Mouse (Mus musculus): ENCODE results near the gene Acaa1a. TPM values are rescaled to one million over a fixed set of nuclear protein-coding genes. Genes with fewer than 3 reads are reported as not detected.

Gene Acaa1a
- polyA plus RNA-seq, 1 experiment from 2014 or later, result 90.5 TPM

DNA sequence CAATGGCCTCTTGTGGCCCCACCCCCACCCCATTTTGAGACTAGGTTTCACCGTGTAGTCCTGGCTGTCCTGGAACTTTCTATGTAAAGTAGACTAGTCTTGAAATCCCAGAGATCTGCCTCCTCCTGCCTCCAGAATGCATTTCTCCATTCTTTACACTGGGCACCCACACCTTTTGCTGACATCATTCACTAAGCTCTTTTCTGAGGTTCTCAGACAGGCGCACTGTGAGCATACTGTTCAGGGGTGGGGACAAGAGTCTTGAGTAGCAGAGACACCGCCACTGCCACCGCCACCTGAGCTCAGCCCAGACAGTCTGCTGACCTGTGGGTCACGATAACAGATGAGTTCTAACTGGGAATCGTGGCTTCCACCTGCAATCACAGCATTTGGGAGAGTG is 16.5 kb downstream of the Acaa1a start:
- 65% methylated on average over 6 of the region's 6 CpGs for WGBS
- no peak for TF ChIP-seq CTCF (IDR thresholded peaks at IDR 0.05; ENCODE audit: low read depth)
- ATAC-seq, result no peak

DNA sequence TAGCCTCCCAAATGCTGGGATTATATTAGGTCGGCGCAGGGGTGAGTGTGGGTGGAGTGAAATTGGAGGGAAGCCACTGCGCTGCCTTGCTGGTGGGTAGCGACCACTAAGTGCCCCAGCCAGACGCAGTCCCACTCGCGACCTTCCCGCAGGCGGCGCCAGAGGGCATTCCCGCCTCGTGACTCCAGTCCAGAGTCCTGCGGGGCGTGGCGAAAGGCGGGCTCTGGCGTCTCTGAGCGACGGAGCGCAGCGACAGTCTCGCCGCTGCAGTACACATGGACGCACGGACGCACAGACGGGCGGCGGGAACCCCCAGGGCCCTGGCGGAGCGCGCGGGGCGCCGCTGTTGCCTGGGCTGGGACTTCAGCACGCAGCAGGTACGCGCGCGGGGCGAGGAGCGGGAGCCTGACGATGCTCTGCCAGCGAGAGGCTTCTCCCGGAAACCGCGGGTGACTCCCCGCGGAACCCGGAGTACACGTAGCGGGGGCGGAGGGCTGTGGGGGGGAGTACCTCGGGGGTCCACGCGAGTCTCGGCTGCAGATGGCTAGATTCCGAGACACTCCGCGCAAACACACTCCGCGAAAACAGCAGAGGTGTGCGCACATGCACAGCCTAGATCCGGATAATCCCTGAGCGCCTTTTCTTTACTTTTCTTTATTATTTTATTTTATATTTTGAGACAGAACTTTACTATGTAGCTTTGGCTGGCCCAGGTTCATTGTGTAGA is 18.0 kb downstream of the Acaa1a start, which contains the start of gene Xylb:
Gene Xylb, plus strand, starts transcription at position 51 of the 727 bp plus-strand sequence.
- H3K4me2 ChIP-seq (replicated peaks; ENCODE audit: low read depth), result peak within 1 kb of the TSS; percentile 95
- 3% methylated on average over 63 of the region's 65 CpGs for WGBS
- H3K4me3 ChIP-seq (ENCODE audit: low read depth, low read length), result peak within 1 kb of the TSS; percentile 78
- peaks cover 5% of the 10 kb centered on the region; the same call in 1 of the 2 replicates for H3K36me3 ChIP-seq (ENCODE audit: control insufficient read depth, insufficient read depth)
- no peaks in the 10 kb centered on the region for H3K9me3 ChIP-seq (ENCODE audit: control insufficient read depth)
- peak; percentile 98 for TF ChIP-seq CTCF (IDR thresholded peaks at IDR 0.05; ENCODE audit: low read depth)
- no peaks in the 10 kb centered on the region for H3K27me3 ChIP-seq (replicated peaks; ENCODE audit: control insufficient read depth, insufficient read depth, low read length)
- ATAC-seq, result peak; percentile 88
- peak within 1 kb of the TSS; percentile 62 for H3K9ac ChIP-seq (ENCODE audit: low read depth, low read length)
- peak within 1 kb of the TSS; percentile 21; the same call in 1 of the 2 replicates for H3K27ac ChIP-seq (ENCODE audit: low read depth, low read length)
- no peaks in the 10 kb centered on the region for H3K4me1 ChIP-seq (replicated peaks; ENCODE audit: control insufficient read depth, insufficient read depth, low read length)

More for the DNA sequence above, 16.5 kb downstream of the Acaa1a start:
- no peaks in the 10 kb centered on the region for H3K27me3 ChIP-seq (replicated peaks; ENCODE audit: control insufficient read depth, insufficient read depth, low read length)
- no peak overlapping the region for H3K4me2 ChIP-seq (replicated peaks; ENCODE audit: low read depth)
- no peaks in the 10 kb centered on the region for H3K4me1 ChIP-seq (replicated peaks; ENCODE audit: control insufficient read depth, insufficient read depth, low read length)
- no peak overlapping the region for H3K4me3 ChIP-seq (ENCODE audit: low read depth, low read length)
- peaks cover 6% of the 10 kb centered on the region; the same call in 1 of the 2 replicates for H3K36me3 ChIP-seq (ENCODE audit: control insufficient read depth, insufficient read depth)
- no peaks in the 10 kb centered on the region for H3K9me3 ChIP-seq (ENCODE audit: control insufficient read depth)
- H3K9ac ChIP-seq (ENCODE audit: low read depth, low read length), result no peak overlapping the region
- no peak overlapping the region for H3K27ac ChIP-seq (ENCODE audit: low read depth, low read length)

DNA sequence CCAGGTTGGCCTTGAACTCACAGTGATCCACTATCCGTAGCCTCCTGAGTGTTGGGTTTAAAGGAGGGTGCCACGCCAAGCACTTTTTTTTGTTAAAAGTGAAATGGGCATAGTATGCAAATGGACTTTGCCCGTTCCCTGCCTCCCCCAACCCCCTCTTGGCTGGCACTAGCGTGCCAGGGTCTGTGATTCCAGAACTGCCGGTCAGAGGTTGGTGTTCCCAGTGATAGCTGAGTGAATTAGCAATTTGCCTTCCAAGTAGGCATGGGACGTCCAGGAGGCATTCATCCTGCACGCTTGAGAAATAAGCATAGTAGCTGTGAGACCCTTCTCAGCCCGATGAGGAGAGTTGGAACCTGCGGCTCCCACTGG is 18.6 kb downstream of the Acaa1a start:
- no peak overlapping the region for H3K27ac ChIP-seq (ENCODE audit: low read depth, low read length)
- no peaks in the 10 kb centered on the region for H3K27me3 ChIP-seq (replicated peaks; ENCODE audit: control insufficient read depth, insufficient read depth, low read length)
- H3K4me1 ChIP-seq (replicated peaks; ENCODE audit: control insufficient read depth, insufficient read depth, low read length), result no peaks in the 10 kb centered on the region
- H3K36me3 ChIP-seq (ENCODE audit: control insufficient read depth, insufficient read depth), result peaks cover 5% of the 10 kb centered on the region; the same call in 1 of the 2 replicates
- TF ChIP-seq CTCF (IDR thresholded peaks at IDR 0.05; ENCODE audit: low read depth), result no peak
- peak overlapping the region; percentile 62 for H3K9ac ChIP-seq (ENCODE audit: low read depth, low read length)
- peak overlapping the region; percentile 78 for H3K4me3 ChIP-seq (ENCODE audit: low read depth, low read length)
- ATAC-seq, result 0 out of 2 replicates have a peak, but pooled peaks have one; percentile 0
- H3K4me2 ChIP-seq (replicated peaks; ENCODE audit: low read depth), result peak overlapping the region; percentile 95
- no peaks in the 10 kb centered on the region for H3K9me3 ChIP-seq (ENCODE audit: control insufficient read depth)
- 23% methylated on average over 9 of the region's 9 CpGs for WGBS

DNA sequence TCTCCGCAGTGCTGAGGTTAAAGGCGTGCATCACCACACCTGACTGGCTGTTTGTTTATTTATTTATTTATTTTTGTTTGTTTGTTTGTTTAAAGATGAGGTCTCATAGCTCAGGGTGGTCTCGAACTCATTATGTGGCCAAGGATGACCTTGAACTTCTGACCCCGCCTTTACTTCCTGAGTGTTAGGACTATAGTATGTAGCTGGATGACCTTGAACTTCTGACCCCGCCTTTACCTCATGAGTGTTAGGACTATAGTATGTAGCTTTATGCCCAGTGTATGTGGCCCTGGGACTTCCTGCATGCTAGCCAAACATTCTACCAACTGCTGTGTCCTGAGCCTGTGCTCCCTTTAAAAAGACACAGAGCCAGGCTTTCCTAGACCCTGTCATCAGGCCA is 21.9 kb downstream of the Acaa1a start:
- no peaks in the 10 kb centered on the region for H3K9me3 ChIP-seq (ENCODE audit: control insufficient read depth)
- H3K36me3 ChIP-seq (ENCODE audit: control insufficient read depth, insufficient read depth), result peaks cover 5% of the 10 kb centered on the region; the same call in 1 of the 2 replicates
- 93% methylated on average over 5 of the region's 5 CpGs for WGBS
- no peaks in the 10 kb centered on the region for H3K27me3 ChIP-seq (replicated peaks; ENCODE audit: control insufficient read depth, insufficient read depth, low read length)
- H3K4me2 ChIP-seq (replicated peaks; ENCODE audit: low read depth), result no peak overlapping the region
- H3K4me3 ChIP-seq (ENCODE audit: low read depth, low read length), result no peak overlapping the region
- no peak overlapping the region for H3K9ac ChIP-seq (ENCODE audit: low read depth, low read length)
- no peak for ATAC-seq
- H3K4me1 ChIP-seq (replicated peaks; ENCODE audit: control insufficient read depth, insufficient read depth, low read length), result no peaks in the 10 kb centered on the region
- H3K27ac ChIP-seq (ENCODE audit: low read depth, low read length), result no peak overlapping the region
- TF ChIP-seq CTCF (IDR thresholded peaks at IDR 0.05; ENCODE audit: low read depth), result no peak

DNA sequence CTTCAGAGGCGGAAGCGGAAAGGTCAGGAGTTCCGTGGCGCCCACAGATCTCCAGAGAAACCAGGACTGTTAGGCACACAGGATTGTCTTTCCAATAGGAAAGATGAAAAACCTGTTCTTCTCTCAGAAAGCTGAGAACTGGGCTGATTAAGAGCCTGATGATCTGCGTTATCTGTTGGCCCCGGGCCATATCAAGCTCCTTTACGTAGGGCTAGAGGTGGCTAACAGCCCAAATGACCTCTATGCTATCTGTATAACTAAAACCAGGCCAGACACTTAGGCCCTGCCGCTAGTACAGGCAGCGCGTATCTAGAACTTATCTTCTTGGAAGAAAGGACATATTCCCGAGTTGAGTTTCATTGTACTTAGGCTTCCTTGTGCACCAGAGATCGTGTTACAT is 23.8 kb downstream of the Acaa1a start:
- ATAC-seq, result 0 out of 2 replicates have a peak, but pooled peaks have one; percentile 42
- Histone ChIP-seq H3K9ac (ENCODE audit: low read depth, low read length) (no peak overlapping the region), H3K9me3 (ENCODE audit: control insufficient read depth) (no peaks in the 10 kb centered on the region), H3K4me3 (ENCODE audit: low read depth, low read length) (no peak overlapping the region), H3K4me1 (replicated peaks; ENCODE audit: control insufficient read depth, insufficient read depth, low read length) (no peaks in the 10 kb centered on the region), H3K4me2 (replicated peaks; ENCODE audit: low read depth) (no peak overlapping the region; the same call in 1 of the 2 replicates), H3K27me3 (replicated peaks; ENCODE audit: control insufficient read depth, insufficient read depth, low read length) (no peaks in the 10 kb centered on the region), H3K36me3 (ENCODE audit: control insufficient read depth, insufficient read depth) (peaks cover 5% of the 10 kb centered on the region; the same call in 1 of the 2 replicates), H3K27ac (ENCODE audit: low read depth, low read length) (peak overlapping the region; percentile 17; the same call in 1 of the 2 replicates)
- no peak for TF ChIP-seq CTCF (IDR thresholded peaks at IDR 0.05; ENCODE audit: low read depth)
- 51% methylated on average over 12 of the region's 12 CpGs for WGBS

DNA sequence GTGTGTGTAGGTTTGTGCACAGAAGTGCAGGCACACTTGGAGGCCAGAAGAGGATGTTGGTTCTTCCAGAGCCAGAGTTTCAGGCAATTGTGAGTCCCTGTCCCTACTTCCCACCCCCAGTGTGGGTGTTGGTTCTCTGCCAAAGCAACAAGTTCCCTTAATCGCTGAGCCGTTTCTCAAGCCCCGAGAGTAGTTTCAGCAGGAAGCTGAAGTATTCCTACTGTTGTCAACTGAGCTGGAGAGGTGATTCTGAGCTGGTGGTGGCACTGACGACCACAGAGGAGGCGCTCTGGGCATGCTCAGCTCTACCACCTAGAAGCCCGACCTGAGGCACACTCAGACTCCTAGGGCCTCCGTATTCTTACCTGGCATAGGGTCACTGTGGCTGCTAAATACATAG is 25.8 kb downstream of the Acaa1a start, which contains the start of gene Slc22a14:
Gene Slc22a14, minus strand, starts transcription at position 270 of the 400 bp plus-strand sequence.
- Histone ChIP-seq H3K9me3 (ENCODE audit: control insufficient read depth) (no peaks in the 10 kb centered on the region), H3K9ac (ENCODE audit: low read depth, low read length) (no peak within 1 kb of the TSS), H3K27me3 (replicated peaks; ENCODE audit: control insufficient read depth, insufficient read depth, low read length) (no peaks in the 10 kb centered on the region), H3K4me3 (ENCODE audit: low read depth, low read length) (no peak within 1 kb of the TSS), H3K27ac (ENCODE audit: low read depth, low read length) (no peak within 1 kb of the TSS), H3K36me3 (ENCODE audit: control insufficient read depth, insufficient read depth) (peaks cover 10% of the 10 kb centered on the region; the same call in 1 of the 2 replicates), H3K4me2 (replicated peaks; ENCODE audit: low read depth) (no peak within 1 kb of the TSS), H3K4me1 (replicated peaks; ENCODE audit: control insufficient read depth, insufficient read depth, low read length) (no peaks in the 10 kb centered on the region)
- no peak for ATAC-seq
- no peak for TF ChIP-seq CTCF (IDR thresholded peaks at IDR 0.05; ENCODE audit: low read depth)
- WGBS, result 70% methylated on average over 7 of the region's 7 CpGs

Measured in intestine, postnatal 0 days (tissue).